Mouse (Mus musculus): Measurements from ENCODE around the gene 6330409D20Rik.

DNA sequence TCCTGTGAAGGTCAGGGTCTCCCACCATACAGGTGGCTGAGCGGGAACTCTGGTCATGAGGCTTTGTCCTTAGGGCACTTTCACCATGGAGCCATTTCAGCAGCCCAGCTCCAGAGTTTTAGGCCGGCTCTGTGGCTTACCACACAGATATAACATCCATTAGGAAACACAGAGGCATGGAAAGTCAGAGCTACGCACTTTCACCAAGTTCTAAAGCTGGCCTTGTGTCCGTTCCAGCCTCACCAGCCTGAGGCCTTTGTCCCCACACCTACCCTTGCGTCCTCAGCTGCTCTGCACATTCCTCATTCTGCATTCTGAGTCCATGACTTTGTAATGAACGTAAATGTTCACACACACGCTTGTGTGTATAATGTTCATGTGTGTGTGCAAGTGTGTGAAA lies 35.8 kb downstream of the 6330409D20Rik start:
- TF ChIP-seq POLR2A (IDR thresholded peaks at IDR 0.05; ENCODE audit: low read depth, low read length) (no peak), CTCF (conservative IDR thresholded peaks at IDR 0.05; ENCODE audit: insufficient read depth, insufficient read length, low read depth, low read length) (no peak)
